Mouse (Mus musculus) gonadal fat pad, adult 2 months (tissue): ENCODE results near the gene Rgcc. TPM values are rescaled to one million over a fixed set of nuclear protein-coding genes. Genes with fewer than 3 reads are reported as not detected.

Experiments
- DNase-seq: peaks from one replicate; pipeline ENCODE4 v3.0.0-alpha.2; 2012; ENCODE audit warnings: low read depth
- polyA plus RNA-seq: library from polyadenylated mRNA; depleted of rRNA; stranded (reverse); fragments of >200 nt; gene quantifications from 2 replicates; pipeline ENCODE4 v1.2.3, GENCODE M21; 2012; rRNA removed

Gene Rgcc
- 535 and 800 TPM in 2 replicates for polyA plus RNA-seq

GRCm38 (mm10) chr14:79301466-79301875 lies at the start of gene Rgcc:
Gene Rgcc (minus strand): TSS chr14:79301645.
- DNase-seq, result no peak

GRCm38 (mm10) chr14:79346384-79346783 lies 44.9 kb upstream of the Rgcc start:
- no peak for DNase-seq

- no peak for DNase-seq
These were observed 34.2 kb upstream of the Rgcc start for GRCm38 (mm10) chr14:79335613-79336012.

GRCm38 (mm10) chr14:79331936-79332335 lies 30.5 kb upstream of the Rgcc start:
- DNase-seq, result no peak

GRCm38 (mm10) chr14:79330944-79331561 lies 29.6 kb upstream of the Rgcc start:
- DNase-seq, result no peak

- DNase-seq, result no peak
These were observed 25.6 kb upstream of the Rgcc start for GRCm38 (mm10) chr14:79327033-79327432.

- no peak for DNase-seq
These were observed 22.8 kb upstream of the Rgcc start for GRCm38 (mm10) chr14:79324112-79324840.

- DNase-seq, result no peak
These were observed 20.4 kb upstream of the Rgcc start for GRCm38 (mm10) chr14:79321881-79322280.

- no peak for DNase-seq
These were observed 19.7 kb upstream of the Rgcc start for GRCm38 (mm10) chr14:79321152-79321551.

GRCm38 (mm10) chr14:79317602-79318001 lies 16.2 kb upstream of the Rgcc start:
- DNase-seq, result no peak

- no peak for DNase-seq
These were observed 14.4 kb upstream of the Rgcc start for GRCm38 (mm10) chr14:79315877-79316276.

GRCm38 (mm10) chr14:79314245-79315010 lies 13.0 kb upstream of the Rgcc start:
- no peak for DNase-seq

GRCm38 (mm10) chr14:79313439-79314175 lies 12.2 kb upstream of the Rgcc start:
- no peak for DNase-seq

- no peak for DNase-seq
These were observed 11.3 kb upstream of the Rgcc start for GRCm38 (mm10) chr14:79312719-79313118.

GRCm38 (mm10) chr14:79311918-79312454 lies 10.5 kb upstream of the Rgcc start:
- DNase-seq, result no peak

- DNase-seq, result no peak
These were observed 7.7 kb upstream of the Rgcc start for GRCm38 (mm10) chr14:79309115-79309514.

GRCm38 (mm10) chr14:79308364-79308763 lies 6.9 kb upstream of the Rgcc start:
- DNase-seq, result no peak

GRCm38 (mm10) chr14:79307908-79308307 lies 6.5 kb upstream of the Rgcc start:
- DNase-seq, result no peak

GRCm38 (mm10) chr14:79307138-79307537 lies 5.7 kb upstream of the Rgcc start:
- no peak for DNase-seq

GRCm38 (mm10) chr14:79304873-79305464 lies 3.5 kb upstream of the Rgcc start:
- DNase-seq, result no peak

- no peak for DNase-seq
These were observed 1.7 kb upstream of the Rgcc start for GRCm38 (mm10) chr14:79303150-79303549.
